Mouse (Mus musculus) layer of hippocampus, postnatal 10 days (tissue): ENCODE results near the gene Fxr1. TPM values are rescaled to one million over a fixed set of nuclear protein-coding genes. Genes with fewer than 3 reads are reported as not detected.
"Not testable (repeated sequence)": the region's sequence is repeated elsewhere in the genome, so short reads cannot be mapped to it uniquely, and the experiment has no call there.

ENCODE experiments used
- DNase-seq, 2 experiments: peaks; one replicate each; pipeline ENCODE4 v3.0.0; 2021; ENCODE audit warnings: low spot score in 2 of 2
- long read RNA-seq: library from polyadenylated mRNA; stranded (forward); transcript quantifications from one replicate; pipeline ENCODE4 v2.0.0, GENCODE M21; 2023
- total RNA-seq, 2 experiments: library from RNA; stranded (reverse); gene quantifications; 2 replicates each; pipeline ENCODE4 v1.2.3; 2021

The Fxr1 gene
- 10 to 100 TPM; 75.1 to 77.3 TPM for total RNA-seq
- long read RNA-seq, partial matches to known transcripts = 6 of 17 reads
- long read RNA-seq, other reads (novel, unspliced or antisense) = 8 of 17 reads

GRCm38 (mm10) chr3:34019540-34020381, at the start of gene Fxr1:
TSS of gene Fxr1 (plus strand) at chr3:34019943.
- peak; percentile 83 to 86 for DNase-seq

GRCm38 (mm10) chr3:33979395-33979794, 40.3 kb upstream of the Fxr1 start:
- no peak for DNase-seq

- no peak for DNase-seq
Observed at GRCm38 (mm10) chr3:33982746-33983145, 37.0 kb upstream of the Fxr1 start.

GRCm38 (mm10) chr3:33989302-33989701, 30.4 kb upstream of the Fxr1 start:
- DNase-seq = no peak

GRCm38 (mm10) chr3:33990451-33990850, 29.3 kb upstream of the Fxr1 start:
- DNase-seq = no peak

- DNase-seq = no peak
Observed at GRCm38 (mm10) chr3:33990921-33991320, 28.8 kb upstream of the Fxr1 start.

- no peak for DNase-seq
Observed at GRCm38 (mm10) chr3:33993421-33994126, 26.2 kb upstream of the Fxr1 start.

GRCm38 (mm10) chr3:33994127-33994488, 25.6 kb upstream of the Fxr1 start:
- DNase-seq = no peak

GRCm38 (mm10) chr3:34001691-34002090, 18.1 kb upstream of the Fxr1 start:
- DNase-seq = not testable (repeated sequence)

GRCm38 (mm10) chr3:34003860-34004259, 15.9 kb upstream of the Fxr1 start:
- no peak for DNase-seq

GRCm38 (mm10) chr3:34006301-34006700, 13.4 kb upstream of the Fxr1 start:
- no peak for DNase-seq

GRCm38 (mm10) chr3:34006824-34007223, 12.9 kb upstream of the Fxr1 start:
- no peak for DNase-seq

GRCm38 (mm10) chr3:34007611-34008010, 12.1 kb upstream of the Fxr1 start:
- DNase-seq = no peak

GRCm38 (mm10) chr3:34008191-34008590, 11.6 kb upstream of the Fxr1 start:
- no peak for DNase-seq

- DNase-seq = peak; percentile 8 to 24
Observed at GRCm38 (mm10) chr3:34020382-34021258, 877 bp downstream of the Fxr1 start.

GRCm38 (mm10) chr3:34021259-34021828, 1.6 kb downstream of the Fxr1 start:
- DNase-seq = no peak

- DNase-seq = no peak
Observed at GRCm38 (mm10) chr3:34028935-34029334, 9.2 kb downstream of the Fxr1 start.

- no peak for DNase-seq
Observed at GRCm38 (mm10) chr3:34030601-34031000, 10.9 kb downstream of the Fxr1 start.

- no peak for DNase-seq
Observed at GRCm38 (mm10) chr3:34033720-34034364, 14.1 kb downstream of the Fxr1 start.

- no peak for DNase-seq
Observed at GRCm38 (mm10) chr3:34034803-34035202, 15.1 kb downstream of the Fxr1 start.
